Mouse (Mus musculus): ENCODE results near the gene Gm49321. TPM values are rescaled to one million over a fixed set of nuclear protein-coding genes. Genes with fewer than 3 reads are reported as not detected.

The Gm49321 gene
- polyA plus RNA-seq, 1 experiment from 2014 or later: 19.5 TPM

DNA sequence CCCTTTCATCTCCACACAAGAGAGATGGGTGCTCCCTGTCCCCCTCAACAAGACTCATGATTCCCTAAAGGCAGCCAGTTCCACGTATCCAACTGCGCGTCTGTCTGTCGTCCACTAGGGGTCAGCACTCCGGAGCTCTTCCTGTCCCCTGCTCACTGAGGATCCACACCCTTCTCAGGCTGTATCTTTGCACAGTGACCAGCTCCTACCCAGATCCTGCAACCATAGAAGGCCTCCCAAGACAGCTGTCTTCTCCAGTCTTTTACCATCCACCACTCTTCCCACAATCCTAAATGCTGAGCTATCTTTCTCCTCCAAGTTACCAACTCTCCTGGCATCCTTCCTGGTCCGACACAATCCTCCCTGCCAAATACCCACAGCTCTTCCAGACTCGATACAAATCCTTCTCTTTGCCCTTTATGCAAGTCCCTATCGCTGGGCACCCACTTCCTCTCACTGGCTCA lies 72.0 kb downstream of the Gm49321 start:
- Histone ChIP-seq H3K4me1 (replicated peaks; ENCODE audit: control insufficient read depth, insufficient read depth, low read length) (no peaks in the 10 kb centered on the region), H3K9me3 (ENCODE audit: control insufficient read depth, low read length) (no peaks in the 10 kb centered on the region), H3K9ac (ENCODE audit: low read length) (no peak overlapping the region), H3K27me3 (ENCODE audit: control insufficient read depth, insufficient read depth, low read length) (no peaks in the 10 kb centered on the region), H3K27ac (ENCODE audit: low read depth, low read length) (no peak overlapping the region), H3K36me3 (ENCODE audit: control insufficient read depth, insufficient read depth, low read length) (no peaks in the 10 kb centered on the region), H3K4me3 (ENCODE audit: low read depth, low read length) (no peak overlapping the region), H3K4me2 (ENCODE audit: low read depth, low read length, severe bottlenecking) (no peak overlapping the region)
- peak; percentile 51; the same call in 1 of the 2 replicates for ATAC-seq (replicated peaks; ENCODE audit: low FRiP score)
- WGBS: 27% methylated on average over 8 of the region's 8 CpGs
- DNase-seq (ENCODE audit: low spot score): peak; percentile 73

DNA sequence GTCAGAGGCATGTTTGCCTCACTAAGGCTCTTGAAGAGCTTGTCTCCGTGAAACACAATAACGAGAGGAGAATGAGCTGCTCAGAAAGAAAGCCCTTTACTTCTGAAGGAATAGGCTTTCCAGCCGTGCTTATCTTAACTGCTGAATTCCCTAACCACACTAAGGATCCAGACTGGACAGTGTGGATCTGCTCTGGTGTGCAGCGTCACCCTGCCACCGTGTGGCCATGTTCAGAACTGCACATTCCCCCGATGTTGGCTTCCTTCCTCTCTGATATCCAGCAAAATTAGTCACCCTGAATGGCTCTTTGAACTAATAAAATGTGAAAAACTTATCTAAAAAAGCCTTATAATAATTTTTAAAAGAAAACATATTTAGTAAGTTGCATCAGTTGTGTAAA lies 76.3 kb downstream of the Gm49321 start:
- H3K9ac ChIP-seq (ENCODE audit: low read length): no peak overlapping the region
- H3K36me3 ChIP-seq (ENCODE audit: control insufficient read depth, insufficient read depth, low read length): no peaks in the 10 kb centered on the region
- WGBS: 2% methylated on average over 6 of the region's 6 CpGs
- DNase-seq (ENCODE audit: low spot score) (peak; percentile 90), ATAC-seq (replicated peaks; ENCODE audit: low FRiP score) (peak; percentile 63; the same call in 1 of the 2 replicates)
- no peaks in the 10 kb centered on the region for H3K27me3 ChIP-seq (ENCODE audit: control insufficient read depth, insufficient read depth, low read length)
- H3K27ac ChIP-seq (ENCODE audit: low read depth, low read length): no peak overlapping the region
- H3K4me1 ChIP-seq (replicated peaks; ENCODE audit: control insufficient read depth, insufficient read depth, low read length): no peaks in the 10 kb centered on the region
- no peak overlapping the region for H3K4me3 ChIP-seq (ENCODE audit: low read depth, low read length)
- no peaks in the 10 kb centered on the region for H3K9me3 ChIP-seq (ENCODE audit: control insufficient read depth, low read length)
- 0 out of 2 replicates have a peak overlapping the region, but pooled peaks have one; percentile 18 for H3K4me2 ChIP-seq (ENCODE audit: low read depth, low read length, severe bottlenecking)

DNA sequence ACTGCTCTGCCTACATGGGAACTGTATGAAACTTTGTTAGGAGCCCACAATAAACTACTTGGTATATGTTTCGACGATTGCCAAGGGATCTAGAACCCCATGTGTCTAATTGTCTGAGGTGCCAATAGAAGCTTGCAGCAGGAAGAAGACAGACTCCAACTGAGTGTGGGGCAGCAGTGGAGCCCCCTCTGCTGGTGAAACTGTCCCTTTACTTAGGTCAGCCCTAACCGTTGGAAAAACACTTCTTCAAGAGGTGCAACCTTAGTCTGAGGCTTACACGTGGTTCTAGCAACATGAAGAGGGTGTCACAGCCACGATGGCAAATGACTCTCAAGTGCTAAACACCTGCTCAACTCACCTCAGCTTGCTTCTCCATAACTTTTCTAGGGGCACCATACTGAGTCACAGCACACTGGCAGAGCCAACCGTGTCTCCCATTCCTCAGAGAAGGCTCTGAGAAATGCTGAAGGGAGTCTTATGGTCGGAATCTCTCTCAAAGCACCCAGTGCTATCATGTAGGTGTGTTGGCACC lies 77.4 kb downstream of the Gm49321 start:
- H3K27me3 ChIP-seq (ENCODE audit: control insufficient read depth, insufficient read depth, low read length): no peaks in the 10 kb centered on the region
- 63% methylated on average over 7 of the region's 7 CpGs for WGBS
- no peaks in the 10 kb centered on the region for H3K36me3 ChIP-seq (ENCODE audit: control insufficient read depth, insufficient read depth, low read length)
- no peak for ATAC-seq (replicated peaks; ENCODE audit: low FRiP score)
- no peaks in the 10 kb centered on the region for H3K4me1 ChIP-seq (replicated peaks; ENCODE audit: control insufficient read depth, insufficient read depth, low read length)
- no peak overlapping the region for H3K4me3 ChIP-seq (ENCODE audit: low read depth, low read length)
- DNase-seq (ENCODE audit: low spot score): no peak
- no peaks in the 10 kb centered on the region for H3K9me3 ChIP-seq (ENCODE audit: control insufficient read depth, low read length)
- no peak overlapping the region for H3K9ac ChIP-seq (ENCODE audit: low read length)
- H3K27ac ChIP-seq (ENCODE audit: low read depth, low read length): no peak overlapping the region
- H3K4me2 ChIP-seq (ENCODE audit: low read depth, low read length, severe bottlenecking): no peak overlapping the region

GRCm38 (mm10) chr12:74015491-74015890 lies 78.0 kb downstream of the Gm49321 start:
- ATAC-seq (replicated peaks; ENCODE audit: low FRiP score) (no peak), DNase-seq (ENCODE audit: low spot score) (no peak)
- H3K27me3 ChIP-seq (ENCODE audit: control insufficient read depth, insufficient read depth, low read length): no peaks in the 10 kb centered on the region
- no peak overlapping the region for H3K27ac ChIP-seq (ENCODE audit: low read depth, low read length)
- no peaks in the 10 kb centered on the region for H3K9me3 ChIP-seq (ENCODE audit: control insufficient read depth, low read length)
- no peak overlapping the region for H3K9ac ChIP-seq (ENCODE audit: low read length)
- WGBS: 76% methylated on average over 5 of the region's 5 CpGs
- H3K4me2 ChIP-seq (ENCODE audit: low read depth, low read length, severe bottlenecking): no peak overlapping the region
- H3K4me3 ChIP-seq (ENCODE audit: low read depth, low read length): no peak overlapping the region
- no peaks in the 10 kb centered on the region for H3K4me1 ChIP-seq (replicated peaks; ENCODE audit: control insufficient read depth, insufficient read depth, low read length)
- no peaks in the 10 kb centered on the region for H3K36me3 ChIP-seq (ENCODE audit: control insufficient read depth, insufficient read depth, low read length)

Other genes starting within 250 kb of the Gm49321 start
- gene Hif1a, start 36.3 kb upstream of the Gm49321 start, polyA plus RNA-seq (2014; fragmentation: Nextera tagmentation; extraction: Ambion mirVana): 124 and 130 TPM in 2 replicates
- 25.4 and 27.9 TPM in 2 replicates for gene Snapc1, start 26.8 kb downstream of the Gm49321 start, polyA plus RNA-seq (2014; fragmentation: Nextera tagmentation; extraction: Ambion mirVana)
- 4.8 and 4.9 TPM in 2 replicates for gene Syt16, start 60.0 kb downstream of the Gm49321 start, polyA plus RNA-seq (2014; fragmentation: Nextera tagmentation; extraction: Ambion mirVana)